Mouse (Mus musculus): ENCODE data around the gene Mrps18b. TPM values are rescaled to one million over a fixed set of nuclear protein-coding genes. Genes with fewer than 3 reads are reported as not detected.

The Mrps18b gene
- polyA plus RNA-seq, 1 experiment from 2014 or later = 67.5 TPM

DNA sequence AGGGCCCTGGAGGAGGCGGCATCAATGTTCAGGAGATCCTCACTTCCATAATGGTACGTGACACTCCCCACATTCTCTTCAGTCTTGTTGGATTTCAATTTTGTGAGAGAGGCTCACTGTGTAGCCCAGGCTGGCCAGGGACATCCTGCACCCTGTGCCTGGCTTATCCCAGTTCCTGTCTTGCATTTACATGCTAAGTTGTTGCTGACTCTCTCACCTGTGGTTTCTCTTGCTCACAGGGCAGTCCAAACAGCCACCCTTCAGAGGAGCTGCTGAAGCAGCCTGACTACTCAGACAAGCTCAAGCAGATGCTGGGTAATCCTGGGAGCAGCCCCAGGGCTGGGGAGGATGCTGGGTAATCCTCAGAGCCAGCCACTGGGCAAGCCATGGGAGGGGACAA is 13.3 kb upstream of the Mrps18b start:
- Histone ChIP-seq H3K4me1 (no peaks in the 10 kb centered on the region), H3K9ac (no peak overlapping the region), H3K9me3 (no peaks in the 10 kb centered on the region), H3K4me2 (replicated peaks) (no peak overlapping the region), H3K4me3 (no peak overlapping the region), H3K27me3 (no peaks in the 10 kb centered on the region), H3K36me3 (peaks cover 69% of the 10 kb centered on the region), H3K27ac (no peak overlapping the region)
- WGBS = 93% methylated on average over 2 of the region's 2 CpGs
- ATAC-seq (ENCODE audit: low FRiP score, low read depth) = no peak

DNA sequence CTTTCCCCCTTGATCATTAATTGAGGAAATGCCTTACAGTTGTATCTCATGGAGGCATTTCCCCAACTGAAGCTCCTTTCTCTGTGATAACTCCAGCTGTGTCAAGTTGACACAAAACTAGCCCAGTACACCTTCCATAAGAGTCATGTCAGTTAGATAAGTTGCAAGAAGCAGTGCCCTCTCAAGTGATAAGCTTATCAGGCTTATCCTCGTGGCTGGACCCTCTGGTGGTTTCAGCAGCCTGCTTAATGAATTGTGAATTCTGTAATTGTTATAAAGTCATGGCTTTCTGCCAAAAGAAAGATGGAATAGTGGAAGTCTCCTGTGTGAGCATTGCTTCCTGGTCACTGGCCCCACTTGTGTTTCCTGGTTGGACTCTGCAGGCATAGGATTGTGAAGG is 11.3 kb upstream of the Mrps18b start:
- no peak for ATAC-seq (ENCODE audit: low FRiP score, low read depth)
- Histone ChIP-seq H3K27me3 (no peaks in the 10 kb centered on the region), H3K4me3 (no peak overlapping the region), H3K36me3 (peaks cover 87% of the 10 kb centered on the region), H3K9ac (no peak overlapping the region), H3K27ac (no peak overlapping the region), H3K4me2 (replicated peaks) (no peak overlapping the region), H3K9me3 (no peaks in the 10 kb centered on the region), H3K4me1 (no peaks in the 10 kb centered on the region)
- WGBS = 87% methylated on average over 1 of the region's 1 CpGs

DNA sequence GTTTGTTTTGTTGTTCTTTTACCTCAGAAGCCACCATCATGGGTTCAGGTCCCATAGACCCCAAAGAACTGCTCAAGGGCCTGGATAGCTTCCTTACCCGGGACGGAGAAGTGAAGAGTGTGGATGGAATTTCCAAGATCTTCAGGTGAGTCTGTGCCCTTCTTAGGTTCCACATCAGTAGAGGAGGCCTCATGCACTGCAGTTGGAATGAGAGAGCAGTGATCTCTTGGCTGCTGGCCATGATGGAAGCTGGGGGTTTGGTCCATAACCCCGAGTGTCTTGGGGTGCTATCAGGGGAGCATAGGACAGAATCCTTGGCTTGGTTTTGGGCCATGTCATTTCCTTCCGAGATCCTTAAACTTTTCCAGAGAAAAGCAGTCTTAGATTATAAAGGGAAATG is 7.1 kb upstream of the Mrps18b start:
- WGBS = 90% methylated on average over 4 of the region's 4 CpGs
- no peak overlapping the region for H3K4me3 ChIP-seq
- peaks cover 60% of the 10 kb centered on the region for H3K36me3 ChIP-seq
- no peak overlapping the region for H3K9ac ChIP-seq
- H3K27ac ChIP-seq = no peak overlapping the region
- peaks cover 22% of the 10 kb centered on the region for H3K4me1 ChIP-seq
- H3K27me3 ChIP-seq = no peaks in the 10 kb centered on the region
- ATAC-seq (ENCODE audit: low FRiP score, low read depth) = no peak
- H3K9me3 ChIP-seq = no peaks in the 10 kb centered on the region
- no peak overlapping the region for H3K4me2 ChIP-seq (replicated peaks)

DNA sequence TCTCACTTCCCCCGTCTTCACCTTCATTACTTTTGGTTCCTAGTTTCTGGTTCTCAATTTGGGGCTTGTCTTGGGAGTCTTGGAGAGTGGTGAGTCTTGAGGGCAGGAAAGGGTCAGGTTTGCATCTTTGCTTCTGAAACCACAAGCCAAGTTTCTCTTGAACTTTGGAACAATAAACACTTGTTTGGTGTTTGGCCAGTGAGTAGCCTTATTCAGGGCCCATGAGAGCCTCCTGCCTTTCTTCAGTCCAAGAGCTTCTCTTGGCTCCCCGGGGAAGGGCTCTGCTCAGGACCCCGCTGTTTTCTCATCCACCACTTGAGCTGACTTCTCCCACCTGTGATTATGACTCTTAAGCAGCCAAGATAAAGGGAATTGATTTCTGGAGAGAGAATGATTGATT is 6.4 kb upstream of the Mrps18b start:
- Histone ChIP-seq H3K36me3 (peaks cover 53% of the 10 kb centered on the region), H3K4me2 (replicated peaks) (no peak overlapping the region), H3K4me1 (peaks cover 22% of the 10 kb centered on the region), H3K9ac (no peak overlapping the region), H3K27me3 (no peaks in the 10 kb centered on the region), H3K4me3 (no peak overlapping the region), H3K9me3 (no peaks in the 10 kb centered on the region), H3K27ac (no peak overlapping the region)
- ATAC-seq (ENCODE audit: low FRiP score, low read depth) = no peak
- 83% methylated on average over 3 of the region's 3 CpGs for WGBS

DNA sequence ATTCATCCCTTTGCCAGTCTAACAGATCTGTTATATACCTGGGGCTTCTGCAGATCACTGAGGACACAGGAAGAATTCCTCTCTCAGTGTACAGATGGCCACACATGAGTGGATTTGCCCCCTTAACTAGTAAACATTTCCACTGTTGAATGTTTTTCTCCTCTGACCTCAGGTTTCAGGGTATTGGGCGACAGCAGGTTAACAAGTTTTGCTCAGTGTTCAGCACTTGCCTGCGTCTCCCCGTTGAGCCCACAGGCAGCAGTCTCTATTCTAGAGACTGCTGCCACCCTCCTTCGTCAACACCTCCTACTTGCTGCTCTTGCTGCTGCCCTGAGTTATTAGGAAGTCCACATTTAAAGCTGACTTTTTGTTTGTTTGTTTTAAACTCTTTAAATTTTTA is 5.5 kb upstream of the Mrps18b start:
- Histone ChIP-seq H3K4me3 (no peak overlapping the region), H3K27me3 (no peaks in the 10 kb centered on the region), H3K4me2 (replicated peaks) (no peak overlapping the region), H3K27ac (no peak overlapping the region), H3K9ac (no peak overlapping the region), H3K9me3 (no peaks in the 10 kb centered on the region), H3K36me3 (peaks cover 45% of the 10 kb centered on the region), H3K4me1 (peaks cover 22% of the 10 kb centered on the region)
- WGBS = 82% methylated on average over 4 of the region's 4 CpGs
- no peak for ATAC-seq (ENCODE audit: low FRiP score, low read depth)

DNA sequence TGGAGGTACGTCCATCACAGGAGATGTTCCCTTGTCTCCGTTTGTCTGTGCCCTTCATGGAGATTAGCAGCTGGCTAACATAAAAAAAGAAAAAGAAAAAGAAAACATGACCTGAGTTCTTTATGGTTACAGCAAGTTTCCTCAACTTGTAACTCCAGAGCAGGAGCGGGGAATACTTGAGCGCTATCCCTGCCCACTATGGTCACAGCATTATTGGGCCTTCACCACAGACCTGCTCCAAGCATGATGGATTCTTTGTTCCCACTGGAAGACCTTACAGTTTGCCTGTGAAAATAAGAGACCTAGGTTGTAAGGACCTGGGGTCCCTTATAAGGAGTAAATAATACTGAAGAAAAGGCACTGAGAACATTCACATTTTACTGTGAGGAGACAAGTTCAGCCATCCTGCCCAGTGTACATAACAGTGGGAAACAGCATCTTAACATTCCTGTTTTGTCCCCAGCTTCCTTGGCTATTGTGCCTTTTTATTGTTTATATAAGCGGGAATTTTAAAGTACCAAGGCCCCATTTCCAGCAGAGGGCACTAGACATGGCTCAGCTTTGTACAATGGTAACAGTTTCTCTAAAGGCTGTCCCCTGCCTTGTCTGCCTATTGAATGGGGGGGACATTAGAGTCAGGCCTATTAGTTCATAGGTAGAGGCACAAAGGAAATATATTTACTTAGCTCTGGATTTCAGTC is 4.8 kb upstream of the Mrps18b start:
- Histone ChIP-seq H3K9me3 (no peaks in the 10 kb centered on the region), H3K4me3 (no peak overlapping the region), H3K27ac (peak overlapping the region; percentile 87; the same call in 1 of the 2 replicates), H3K36me3 (peaks cover 38% of the 10 kb centered on the region), H3K27me3 (no peaks in the 10 kb centered on the region), H3K9ac (no peak overlapping the region), H3K4me1 (peaks cover 22% of the 10 kb centered on the region), H3K4me2 (replicated peaks) (no peak overlapping the region)
- no peak for ATAC-seq (ENCODE audit: low FRiP score, low read depth)
- WGBS = 75% methylated on average over 5 of the region's 5 CpGs

DNA sequence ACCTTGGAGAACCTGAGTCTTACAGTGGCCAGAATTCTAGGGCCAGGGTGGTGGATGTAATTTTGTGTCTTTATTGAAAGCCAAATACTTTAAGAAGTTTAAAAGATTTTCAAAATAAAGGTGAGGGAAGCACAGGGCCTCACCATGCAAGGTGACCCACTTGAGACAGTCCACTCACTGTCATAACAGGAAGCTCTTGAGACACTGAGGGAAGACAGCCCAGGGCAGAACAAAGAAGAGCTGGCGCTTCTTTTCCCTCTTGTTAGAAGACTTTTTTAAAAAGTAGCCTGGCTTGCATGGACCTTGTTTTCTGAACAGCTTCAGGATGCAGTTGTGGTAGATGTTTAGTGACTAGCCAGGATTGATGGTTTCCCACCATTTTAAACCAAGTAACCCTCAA is 4.2 kb upstream of the Mrps18b start:
- H3K27ac ChIP-seq = peak overlapping the region; percentile 87; the same call in 1 of the 2 replicates

DNA sequence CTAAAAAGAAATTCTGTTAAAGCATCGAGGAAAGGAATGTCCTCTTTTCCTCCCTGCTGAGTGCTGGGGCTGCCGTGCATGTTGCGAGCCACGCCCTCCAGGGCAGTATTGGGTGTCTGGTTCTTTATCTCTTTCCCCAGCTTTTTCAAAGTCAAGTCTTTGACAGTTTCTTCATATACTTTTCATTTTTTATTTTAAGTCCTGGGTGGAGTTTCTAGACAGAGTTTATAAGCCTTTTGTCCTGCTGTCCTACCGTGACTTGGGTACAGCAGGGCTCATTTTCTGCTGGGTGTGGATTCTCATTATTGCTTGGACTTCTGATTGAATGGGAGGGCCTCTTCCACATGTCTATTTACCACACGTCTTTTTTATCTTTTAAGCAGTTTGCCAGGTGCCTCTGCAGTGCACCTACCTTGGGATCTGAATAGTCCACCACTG is 3.7 kb upstream of the Mrps18b start:
- H3K4me3 ChIP-seq = peak overlapping the region; percentile 79
- H3K4me2 ChIP-seq (replicated peaks) = peak overlapping the region; percentile 95
- no peak for ATAC-seq (ENCODE audit: low FRiP score, low read depth)
- H3K36me3 ChIP-seq = peaks cover 28% of the 10 kb centered on the region
- no peaks in the 10 kb centered on the region for H3K27me3 ChIP-seq
- WGBS = 52% methylated on average over 6 of the region's 6 CpGs
- H3K27ac ChIP-seq = peak overlapping the region; percentile 87; the same call in 1 of the 2 replicates
- H3K4me1 ChIP-seq = peaks cover 30% of the 10 kb centered on the region
- H3K9ac ChIP-seq = peak overlapping the region; percentile 65
- no peaks in the 10 kb centered on the region for H3K9me3 ChIP-seq

More for the DNA sequence above, 4.2 kb upstream of the Mrps18b start:
- no peak for ATAC-seq (ENCODE audit: low FRiP score, low read depth)
- Histone ChIP-seq H3K27me3 (no peaks in the 10 kb centered on the region), H3K36me3 (peaks cover 33% of the 10 kb centered on the region), H3K4me1 (peaks cover 25% of the 10 kb centered on the region), H3K9ac (0 out of 2 replicates have a peak overlapping the region, but pooled peaks have one; percentile 65), H3K4me2 (replicated peaks) (peak overlapping the region; percentile 95), H3K9me3 (no peaks in the 10 kb centered on the region), H3K4me3 (0 out of 2 replicates have a peak overlapping the region, but pooled peaks have one; percentile 79)
- 90% methylated on average over 1 of the region's 1 CpGs for WGBS

DNA sequence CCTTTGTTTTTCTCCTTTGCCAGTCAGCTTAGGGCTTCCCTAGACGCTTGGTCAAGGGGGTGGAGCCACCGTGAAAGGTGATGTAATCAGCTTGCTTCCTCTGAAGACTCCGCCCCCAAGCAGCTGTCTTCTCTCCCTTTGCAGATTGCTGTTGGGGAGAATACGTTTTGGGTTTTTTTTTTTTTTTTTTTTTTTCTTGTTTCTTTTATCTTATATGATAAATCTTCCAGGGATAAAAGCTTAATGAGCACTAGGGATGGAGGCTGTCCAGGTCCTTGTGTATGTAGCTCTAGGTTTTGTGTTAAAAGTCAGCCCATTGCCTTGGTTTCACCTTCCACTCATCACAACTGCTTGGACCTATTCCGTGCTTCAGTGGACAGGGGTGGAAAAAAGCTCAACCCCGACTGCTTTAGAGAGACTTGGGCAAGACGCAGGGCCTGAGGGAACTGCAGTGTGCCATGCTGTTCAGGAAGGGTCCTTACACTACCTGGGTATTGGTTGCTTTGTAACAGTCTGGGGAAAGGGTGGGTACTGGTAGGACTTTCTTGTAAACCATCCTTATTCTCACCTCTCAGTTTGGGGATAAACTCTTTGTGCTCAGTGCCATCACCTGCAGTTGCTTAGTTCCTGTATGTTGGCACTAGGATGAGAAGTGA is 3.0 kb upstream of the Mrps18b start:
- Histone ChIP-seq H3K27me3 (no peaks in the 10 kb centered on the region), H3K9ac (peak overlapping the region; percentile 95), H3K4me3 (peak overlapping the region; percentile 79), H3K9me3 (no peaks in the 10 kb centered on the region), H3K4me2 (replicated peaks) (peak overlapping the region; percentile 95), H3K27ac (peak overlapping the region; percentile 98), H3K36me3 (peaks cover 25% of the 10 kb centered on the region), H3K4me1 (peaks cover 32% of the 10 kb centered on the region)
- ATAC-seq (ENCODE audit: low FRiP score, low read depth) = peak; percentile 50
- 19% methylated on average over 7 of the region's 7 CpGs for WGBS

DNA sequence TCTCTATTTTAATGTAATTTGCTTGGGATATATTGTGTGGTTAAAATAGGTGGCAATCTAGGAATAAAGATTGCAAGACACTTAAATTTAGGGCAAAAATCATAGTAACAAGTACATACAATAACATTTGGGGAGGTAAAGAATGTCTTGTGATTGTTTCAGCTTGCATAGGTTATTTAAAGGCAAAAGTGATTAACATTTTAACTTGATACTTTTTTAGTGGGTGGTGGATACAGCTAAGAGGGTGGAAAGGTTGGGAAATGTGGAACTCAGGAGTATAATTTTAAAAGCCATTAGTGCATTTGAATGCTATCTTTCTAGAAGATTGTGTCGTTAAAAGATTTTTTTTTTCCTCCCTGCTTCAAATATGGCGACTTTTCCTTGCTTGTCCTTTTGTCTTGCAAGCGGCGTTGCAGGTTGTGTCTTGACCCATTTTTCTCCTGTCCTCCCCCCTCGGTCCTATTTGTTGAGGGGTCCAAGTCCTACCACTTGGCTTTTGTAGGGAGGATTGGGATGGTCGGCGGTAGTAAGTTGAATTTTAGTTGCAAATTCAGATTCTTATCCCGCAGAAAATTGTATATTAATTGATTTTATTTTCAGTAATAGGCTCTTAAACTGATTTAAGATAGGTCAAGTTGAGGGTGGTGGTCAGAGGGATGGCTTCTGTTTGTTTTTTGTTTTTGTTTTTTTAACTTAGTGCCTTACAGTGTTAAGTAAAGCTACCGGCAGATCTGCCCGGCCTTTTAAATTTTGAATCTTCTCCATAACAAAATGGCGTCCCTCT is 2.3 kb upstream of the Mrps18b start:
- Histone ChIP-seq H3K9me3 (no peaks in the 10 kb centered on the region), H3K4me2 (replicated peaks) (peak overlapping the region; percentile 95), H3K4me1 (peaks cover 32% of the 10 kb centered on the region), H3K27ac (peak overlapping the region; percentile 98), H3K9ac (peak overlapping the region; percentile 95), H3K27me3 (no peaks in the 10 kb centered on the region), H3K36me3 (peaks cover 24% of the 10 kb centered on the region), H3K4me3 (peak overlapping the region; percentile 79)
- WGBS = under 1% methylated on average over 11 of the region's 11 CpGs
- no peak for ATAC-seq (ENCODE audit: low FRiP score, low read depth)

DNA sequence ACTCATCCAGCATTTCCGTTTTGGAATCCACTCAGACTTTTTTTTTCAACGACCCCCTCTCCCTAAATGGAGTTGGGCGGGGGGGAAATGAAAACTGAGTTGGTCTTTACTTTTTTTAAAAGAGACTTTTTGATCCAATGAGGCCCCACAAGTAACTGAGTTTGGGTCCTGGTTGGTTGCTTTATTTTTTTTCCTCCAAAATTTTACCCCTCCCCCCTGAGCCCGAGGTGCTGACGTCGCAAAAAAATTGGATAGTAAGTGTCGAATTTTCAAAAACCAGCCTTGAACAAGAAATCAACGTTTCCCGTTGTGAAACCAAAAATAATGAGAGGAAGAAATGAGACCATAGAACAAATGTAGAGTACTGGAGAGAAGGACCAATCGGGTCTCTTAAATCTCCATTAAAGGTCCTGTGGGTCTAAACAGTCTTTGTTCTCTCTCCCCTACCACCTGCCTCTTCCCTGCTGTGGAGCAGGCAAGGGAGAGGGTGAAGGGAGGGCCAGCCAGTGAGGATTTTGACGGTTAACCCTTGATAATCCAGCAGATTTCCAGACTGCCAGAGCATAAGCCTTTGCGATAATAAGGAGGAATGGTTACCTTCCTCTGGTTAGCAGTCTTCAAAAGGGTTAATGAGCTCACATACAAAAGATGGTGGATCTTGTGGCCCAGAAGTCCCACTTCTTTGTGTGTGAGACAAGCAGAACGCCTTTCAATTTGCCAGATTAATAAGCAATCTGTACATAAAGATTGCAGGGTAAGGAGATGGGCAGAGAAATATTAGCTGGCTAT is 1.5 kb upstream of the Mrps18b start:
- WGBS = under 1% methylated on average over 13 of the region's 13 CpGs
- Histone ChIP-seq H3K4me3 (peak overlapping the region; percentile 79), H3K4me2 (replicated peaks) (peak overlapping the region; percentile 95), H3K4me1 (peaks cover 32% of the 10 kb centered on the region), H3K27me3 (no peaks in the 10 kb centered on the region), H3K36me3 (peaks cover 24% of the 10 kb centered on the region), H3K9ac (peak overlapping the region; percentile 95), H3K27ac (peak overlapping the region; percentile 98), H3K9me3 (no peaks in the 10 kb centered on the region)
- ATAC-seq (ENCODE audit: low FRiP score, low read depth) = no peak
